Mouse (Mus musculus) gastrocnemius, postnatal 14 days (tissue): ENCODE data around the gene Polr1e. TPM values are rescaled to one million over a fixed set of nuclear protein-coding genes. Genes with fewer than 3 reads are reported as not detected.
A peak's percentile ranks its signal among the peaks of the same experiment; 100 is the strongest.
"Not testable (repeated sequence)": the region's sequence is repeated elsewhere in the genome, so short reads cannot be mapped to it uniquely, and the experiment has no call there.

ENCODE experiments used
- DNase-seq: peaks from one replicate; pipeline ENCODE4 v3.0.0; 2021; ENCODE audit warnings: mixed read lengths
- intact Hi-C: fragments of 180-260 bp; cut with DNase I; formaldehyde crosslinking; loops from one replicate; pipeline ENCODE4 v1.15.1; 2025; ENCODE audit warnings: low total_unique reads
- total RNA-seq, 2 experiments: library from RNA; stranded (reverse); gene quantifications; 2 replicates each; pipeline ENCODE4 v1.2.3; 2021

Gene Polr1e
- total RNA-seq, 2 experiments from 2014 or later, result 3.9 to 6.6 TPM

- no peak for DNase-seq
Observed at GRCm38 (mm10) chr4:44994776-44995175, 23.6 kb upstream of the Polr1e start.

DNA sequence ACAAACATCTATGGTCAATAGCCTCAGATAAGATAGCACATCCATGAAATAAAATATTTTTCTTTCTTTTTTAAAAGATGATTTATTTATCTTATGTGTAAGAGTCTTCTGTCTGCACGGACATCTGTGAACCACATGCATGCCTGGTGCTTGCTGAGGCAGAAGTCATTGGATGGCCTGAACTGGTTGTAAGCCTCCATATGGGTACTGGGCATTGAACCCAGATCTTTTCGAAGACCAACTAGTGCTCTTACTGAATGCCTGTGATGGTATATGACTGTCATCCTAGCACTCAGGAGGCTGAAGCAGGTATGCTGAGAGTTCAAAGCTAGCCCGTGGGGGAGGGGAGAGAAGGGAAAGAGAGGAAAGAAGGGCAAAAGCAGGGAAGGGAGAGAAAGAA, 20.3 kb upstream of the Polr1e start:
- intact Hi-C loops, result no loop called here
- no peak for DNase-seq

More at GRCm38 (mm10) chr4:44994776-44995175, 23.6 kb upstream of the Polr1e start:
- intact Hi-C loops, result no loop called here

- no peak for DNase-seq
- intact Hi-C loops, result no loop called here
Observed at GRCm38 (mm10) chr4:45000001-45000400, 18.4 kb upstream of the Polr1e start.

DNA sequence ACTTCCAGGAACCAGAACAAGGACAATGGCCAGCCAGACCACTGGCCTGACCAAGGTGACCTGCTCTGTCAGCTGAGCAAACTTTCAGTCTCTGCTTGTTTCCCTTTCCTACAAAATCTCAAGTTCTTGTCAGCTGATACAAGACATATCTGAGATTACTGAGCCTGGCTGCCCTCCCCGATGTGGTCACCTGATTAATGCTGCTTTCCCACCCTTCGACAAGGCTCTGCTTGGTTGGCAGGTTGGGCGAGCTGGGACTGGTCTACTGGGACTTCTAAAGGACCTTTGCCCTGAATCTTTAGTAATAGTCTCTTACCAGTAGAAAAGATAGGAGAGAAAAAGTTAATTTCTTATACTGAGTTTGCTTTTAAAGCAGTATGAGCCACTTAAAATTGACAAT, 12.9 kb upstream of the Polr1e start:
- intact Hi-C loops, result no loop called here
- DNase-seq, result no peak

DNA sequence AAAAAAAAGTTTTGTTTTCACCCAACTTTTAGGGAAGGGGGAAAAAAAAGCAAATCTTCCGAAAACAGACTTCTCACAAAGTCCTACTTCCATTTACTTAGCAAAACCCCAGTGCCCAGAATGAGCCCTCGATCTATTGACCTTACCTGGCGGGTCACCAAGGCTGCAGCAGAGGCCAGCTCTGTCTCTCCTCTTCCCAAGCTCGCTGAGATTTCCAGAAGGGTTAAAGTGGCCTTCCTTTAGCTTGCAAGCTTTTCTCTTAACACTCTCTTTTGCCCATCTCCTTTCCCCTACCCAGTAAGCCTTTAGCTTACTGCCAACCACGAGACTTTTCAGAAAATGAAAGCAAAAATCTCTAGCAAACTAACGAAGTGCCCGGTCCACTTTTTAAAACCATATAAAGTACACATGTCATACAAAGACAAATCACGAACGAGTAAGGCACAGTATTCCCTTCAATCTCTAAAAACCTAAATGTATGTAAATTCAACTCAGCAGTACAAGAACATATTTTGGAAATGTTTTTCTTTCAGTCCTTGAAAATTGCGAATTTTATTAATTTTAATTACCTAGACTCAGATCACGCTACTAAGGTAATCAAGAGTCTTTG, 7.5 kb upstream of the Polr1e start:
- intact Hi-C loops, result no loop called here
- no peak for DNase-seq

DNA sequence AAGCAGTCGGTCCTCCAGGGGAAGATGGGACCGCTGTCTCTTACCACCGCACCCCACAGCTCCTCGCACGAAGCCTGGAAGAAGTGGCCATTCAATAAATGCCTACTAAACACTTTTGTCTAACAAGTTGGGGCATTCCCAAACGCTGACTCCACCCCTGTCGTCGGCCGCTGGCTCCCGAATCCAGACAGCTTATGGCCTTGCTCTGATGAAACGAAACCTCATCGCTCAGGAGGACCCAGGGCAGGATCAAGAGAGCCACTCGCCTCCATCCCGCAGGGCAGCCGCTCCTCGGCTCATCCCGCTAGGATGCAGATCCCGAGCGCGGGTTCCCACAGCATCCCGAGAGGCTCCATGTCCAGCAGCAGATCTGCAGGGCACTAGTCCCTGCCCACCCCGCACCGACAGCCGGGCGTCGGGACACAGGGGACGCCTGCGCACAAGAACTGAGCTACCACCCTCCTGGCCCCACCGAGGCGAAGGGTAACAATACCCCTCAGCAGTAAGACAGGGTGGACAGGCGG, 6.7 kb upstream of the Polr1e start:
- peak; percentile 71 for DNase-seq
- intact Hi-C loops, result no loop called here

DNA sequence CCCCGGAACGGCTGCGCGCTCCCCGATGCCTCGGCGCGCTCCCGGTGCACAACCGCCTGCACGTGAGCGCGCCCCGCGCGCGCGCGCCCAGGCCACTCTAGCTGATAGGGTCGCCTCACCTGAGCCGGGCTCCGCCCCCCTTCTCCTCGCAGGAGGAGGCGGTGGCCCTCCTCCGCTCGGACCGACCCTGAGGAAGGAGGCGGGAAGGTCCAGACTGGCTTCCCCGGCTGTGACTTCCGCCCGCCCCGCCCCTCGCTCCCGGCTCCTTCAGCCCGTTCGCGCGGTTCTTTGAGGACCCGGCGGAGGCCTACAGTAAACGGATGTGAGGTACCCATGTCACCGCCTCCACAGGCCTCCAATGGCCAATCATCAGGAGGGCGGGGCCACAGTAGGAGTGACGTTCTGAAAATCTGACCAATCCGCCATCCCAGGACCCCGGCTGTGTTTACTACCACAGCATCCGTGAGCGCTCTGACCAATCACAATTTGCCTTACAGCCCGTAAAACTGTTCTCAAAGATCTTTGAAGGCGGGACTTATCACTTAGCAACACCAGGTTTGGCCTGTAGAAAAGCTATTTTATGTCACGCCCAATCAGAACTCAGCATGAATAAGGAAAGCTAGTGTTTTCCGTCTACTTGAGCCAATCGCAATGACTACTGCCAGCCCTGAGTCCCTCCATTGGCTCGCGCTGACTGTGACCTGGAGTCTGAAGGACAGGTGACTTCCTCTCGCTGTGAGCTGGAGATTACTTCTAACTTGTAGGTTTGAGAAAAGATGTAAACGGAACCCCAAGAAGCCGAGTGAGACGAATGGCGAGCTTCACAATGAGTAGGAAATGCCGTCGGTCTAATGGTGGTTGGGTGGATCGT, 6.0 kb upstream of the Polr1e start, which contains the start of gene Zbtb5:
Gene Zbtb5, minus strand, starts transcription at position 308 of the 871 bp plus-strand sequence.
- DNase-seq, result peak; percentile 99
- intact Hi-C loops, result no loop called here

GRCm38 (mm10) chr4:45013031-45013431, 5.4 kb upstream of the Polr1e start:
- intact Hi-C loops, result no loop called here
- no peak for DNase-seq

- no peak for DNase-seq
- intact Hi-C loops, result no loop called here
Observed at GRCm38 (mm10) chr4:45013537-45013936, 4.8 kb upstream of the Polr1e start.

DNA sequence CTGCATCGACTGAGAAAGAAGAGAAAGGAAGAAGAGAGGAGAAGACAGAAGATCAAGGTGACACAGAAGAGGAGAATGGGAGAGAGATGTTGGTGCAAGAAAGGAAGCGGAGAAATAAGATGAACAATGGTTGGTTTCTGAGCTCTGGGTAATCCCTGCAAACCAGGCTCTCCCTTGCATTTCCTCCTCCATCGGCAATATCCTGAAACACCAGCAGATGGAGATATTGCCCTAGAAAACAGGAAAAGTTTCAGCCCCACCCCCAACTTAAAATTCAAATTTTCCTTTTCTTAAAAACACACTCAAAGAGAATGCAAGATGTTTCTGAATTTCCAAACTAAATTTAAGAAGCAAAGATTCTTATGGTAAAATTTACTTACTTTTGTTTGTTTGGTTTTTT, 2.8 kb upstream of the Polr1e start:
- no peak for DNase-seq
- intact Hi-C loops, result no loop called here

- intact Hi-C loops, result no loop called here
- no peak for DNase-seq
Observed at GRCm38 (mm10) chr4:45019009-45019408, 626 bp downstream of the Polr1e start.

- DNase-seq, result no peak
- intact Hi-C loops, result loop anchor here (5.0 kb wide), 1 partner anchor 256 kb away; no protein-coding TSS in a partner anchor
Observed at GRCm38 (mm10) chr4:45026459-45026858, 8.1 kb downstream of the Polr1e start.

GRCm38 (mm10) chr4:45032586-45032985, 14.2 kb downstream of the Polr1e start:
- no peak for DNase-seq
- intact Hi-C loops, result no loop called here

GRCm38 (mm10) chr4:45034693-45035628, 16.6 kb downstream of the Polr1e start:
- DNase-seq, result no peak
- intact Hi-C loops, result no loop called here

DNA sequence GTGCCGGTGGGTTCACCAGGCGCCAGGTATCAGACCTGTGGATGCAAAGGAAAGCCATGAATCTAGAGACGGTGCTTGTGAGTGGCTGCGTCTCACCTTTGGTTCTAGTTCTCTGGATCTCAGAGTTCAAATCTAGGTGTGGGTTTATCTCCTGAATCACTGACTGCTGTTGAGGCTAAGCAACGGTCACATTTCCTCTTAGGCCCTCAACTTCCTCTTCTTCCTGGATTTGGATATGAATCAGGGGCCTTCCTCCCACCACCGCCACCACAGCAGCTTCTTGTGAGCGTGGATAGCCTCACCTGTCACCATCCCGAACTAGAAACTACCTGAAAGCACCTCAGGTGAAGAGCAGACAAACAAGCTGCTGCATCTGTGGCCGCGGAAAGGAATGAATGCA, 17.7 kb downstream of the Polr1e start:
- no peak for DNase-seq
- intact Hi-C loops, result no loop called here

- intact Hi-C loops, result no loop called here
- no peak for DNase-seq
Observed at GRCm38 (mm10) chr4:45036571-45036970, 18.2 kb downstream of the Polr1e start.

DNA sequence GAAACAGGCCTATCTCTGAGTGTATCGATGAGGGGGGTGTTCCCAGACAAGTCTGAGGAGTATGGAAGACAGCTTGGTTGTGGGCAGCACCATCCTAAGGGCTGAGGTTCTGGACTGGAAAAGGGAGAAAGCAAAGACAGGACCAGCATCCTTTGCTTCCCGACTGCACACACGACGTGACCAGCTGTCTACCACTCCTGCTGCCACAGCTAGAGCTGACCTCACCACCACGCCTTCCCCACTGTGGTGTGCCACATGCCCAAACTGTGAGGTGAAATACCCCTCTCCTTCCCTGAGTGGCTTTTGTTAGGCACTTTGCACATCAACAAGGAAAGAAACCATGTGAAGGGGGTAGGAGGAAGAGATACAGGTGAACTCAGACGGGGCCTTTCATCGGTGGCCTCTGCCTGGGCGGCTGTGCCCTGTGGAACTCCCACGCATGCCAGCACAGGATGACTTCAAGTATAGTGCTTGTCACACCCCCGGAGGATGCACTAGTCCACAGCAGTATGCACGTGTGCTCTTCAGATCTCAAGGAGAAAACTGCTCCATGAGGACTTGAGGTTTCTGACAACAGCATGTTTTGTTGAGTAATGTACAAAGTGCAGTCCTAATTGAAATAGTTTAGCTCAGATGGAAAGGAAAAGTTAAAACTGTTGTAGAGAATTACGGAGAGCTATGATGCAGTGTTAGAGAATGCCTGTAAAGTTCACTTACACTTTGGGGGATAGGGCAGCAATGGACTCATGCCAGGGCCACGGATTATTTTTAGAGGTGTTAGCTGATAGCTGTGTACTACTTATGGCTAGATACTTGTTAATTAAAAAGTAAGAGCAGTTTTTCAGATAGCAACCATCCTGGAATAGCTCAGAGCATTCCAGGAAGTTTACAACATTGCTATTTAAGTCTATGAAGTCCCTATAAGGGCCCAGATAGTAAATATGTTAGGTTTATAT, 19.4 kb downstream of the Polr1e start:
- no peak for DNase-seq
- intact Hi-C loops, result no loop called here

DNA sequence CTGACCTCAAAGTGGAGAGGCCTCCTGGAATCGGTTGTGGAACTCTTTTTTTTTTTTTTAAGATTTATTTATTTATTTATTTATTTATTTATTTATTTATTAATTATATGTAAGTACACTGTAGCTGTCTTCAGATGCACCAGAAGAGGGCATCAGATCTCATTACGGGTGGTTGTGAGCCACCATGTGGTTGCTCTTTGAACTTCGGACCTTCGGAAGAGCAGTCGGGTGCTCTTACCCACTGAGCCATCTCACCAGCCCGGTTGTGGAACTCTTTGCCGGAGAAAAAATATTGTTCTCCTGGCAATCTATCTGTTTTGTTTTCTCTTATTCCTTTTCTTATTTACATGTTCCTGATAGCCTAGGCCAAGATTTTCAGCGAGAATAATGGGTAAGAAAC, 20.5 kb downstream of the Polr1e start:
- DNase-seq, intact Hi-C loops: not testable (repeated sequence)
